Mouse (Mus musculus) liver, embryonic 14.5 days (tissue): ENCODE measurements at regions not wholly inside any gene's neighbourhood (a gene's known extent, or its start where the extent isn't known, plus 50 kb on each side); places are given as distances from the start of the nearest gene placed in this dataset.
A peak's percentile ranks its signal among the peaks of the same experiment; 100 is the strongest.

Experiments
- ATAC-seq: fragments of 200-750 bp; cut with Nextera tagmentation; 2 replicates; pipeline ENCODE4 v1.8.0; 2017; ENCODE audit warnings: moderate number of reproducible peaks, mild to moderate bottlenecking, moderate library complexity; ENCODE audit not compliant: insufficient read depth
- DNase-seq, 3 experiments: peaks; one replicate each; pipeline ENCODE4 v3.0.0-alpha.2; 2012 to 2013; ENCODE audit warnings: low read depth in 3 of 3, low spot score in 3 of 3
- H3K27ac ChIP-seq: fragments of 300-500 bp; sonication (generic); 2 replicates; pipeline ENCODE4 v1.5.1; 2014; ENCODE audit warnings: moderate library complexity, mild to moderate bottlenecking, control low read depth, inconsistent platforms
- H3K27me3 ChIP-seq: fragments of 300-500 bp; sonication (generic); 2 replicates; pipeline ENCODE4 v1.6.1; 2014; ENCODE audit warnings: mild to moderate bottlenecking, low read length, moderate library complexity; ENCODE audit not compliant: control insufficient read depth, insufficient read depth
- H3K36me3 ChIP-seq: fragments of 300-500 bp; sonication (generic); replicated peaks from 2 replicates; pipeline ENCODE4 v1.6.1; 2014; ENCODE audit warnings: low read depth; ENCODE audit not compliant: control insufficient read depth, insufficient read depth
- H3K4me1 ChIP-seq, 2 experiments: fragments of 200-500 bp in 1 of 2; fragments of 300-500 bp in 1 of 2; sonication (generic) in 1 of 2; replicated peaks; 2 replicates each; pipeline ENCODE4 v1.6.1; 2012 to 2014; ENCODE audit warnings: antibody characterized with exemption in 1 of 2, inconsistent platforms in 1 of 2, low read length in 1 of 2; ENCODE audit not compliant: control insufficient read depth in 2 of 2, insufficient read depth in 2 of 2
- H3K4me2 ChIP-seq: fragments of 300-500 bp; sonication (generic); 2 replicates; pipeline ENCODE4 v1.6.1; 2014; ENCODE audit warnings: low read depth, mild to moderate bottlenecking, control low read depth, moderate library complexity
- H3K4me3 ChIP-seq, 2 experiments: fragments of 200-500 bp in 1 of 2; fragments of 300-500 bp in 1 of 2; sonication (generic) in 1 of 2; 2 replicates each; pipeline ENCODE4 v1.5.1; 2012 to 2014; ENCODE audit warnings: low read depth in 2 of 2, low read length in 2 of 2, mild to moderate bottlenecking in 2 of 2, control low read depth in 1 of 2, inconsistent platforms in 1 of 2, moderate library complexity in 1 of 2; ENCODE audit not compliant: insufficient read depth in 1 of 2
- H3K9ac ChIP-seq: fragments of 300-500 bp; sonication (generic); replicated peaks from 2 replicates; pipeline ENCODE4 v1.6.1; 2014; ENCODE audit warnings: mild to moderate bottlenecking, control low read depth, moderate library complexity
- H3K9me3 ChIP-seq: fragments of 300-500 bp; sonication (generic); 2 replicates; pipeline ENCODE4 v1.6.1; 2016; ENCODE audit warnings: low read length, mixed read lengths; ENCODE audit not compliant: control insufficient read depth
- CTCF ChIP-seq: IDR thresholded peaks from 2 replicates; pipeline ENCODE4 v1.5.1; 2016; ENCODE audit warnings: antibody characterized with exemption, low read depth, control low read depth
- EP300 ChIP-seq: IDR thresholded peaks from 2 replicates; pipeline ENCODE4 v1.6.1; 2016; ENCODE audit warnings: antibody characterized with exemption, low read depth
- WGBS: fragments of 180-500 bp; shearing (Covaris S2); extraction: QIAGEN DNeasy Blood & Tissue Kit; methylation state at CpG from one replicate; pipeline ENCODE4 v1.1.7; 2014; ENCODE audit not compliant: insufficient replicate concordance; 5-methylcytosine and 5-hydroxymethylcytosine counted together

GRCm38 (mm10) chr16:51169294-51169693 is 578.3 kb upstream of the Ccdc54 start:
- Histone ChIP-seq H3K27me3 (no peaks in the 10 kb centered on the region), H3K27ac (no peak overlapping the region), H3K4me3 (no peak overlapping the region), H3K4me2 (no peak overlapping the region), H3K4me1 (no peaks in the 10 kb centered on the region), H3K9ac (no peak overlapping the region), H3K36me3 (no peaks in the 10 kb centered on the region), H3K9me3 (no peaks in the 10 kb centered on the region)
- TF ChIP-seq EP300 (no peak), CTCF (peak; percentile 37; the same call in 1 of the 2 replicates)
- 52% methylated on average over 7 of the region's 7 CpGs for WGBS
- no peak for ATAC-seq
- no peak for DNase-seq

GRCm38 (mm10) chr16:51160768-51161167 is 569.8 kb upstream of the Ccdc54 start:
- H3K4me2 ChIP-seq = no peak overlapping the region
- no peak for ATAC-seq
- 54% methylated on average over 5 of the region's 5 CpGs for WGBS

GRCm38 (mm10) chr16:51138575-51138974 is 547.6 kb upstream of the Ccdc54 start:
- no peak for DNase-seq
- H3K4me1 ChIP-seq = no peaks in the 10 kb centered on the region
- TF ChIP-seq EP300 = no peak
- no peak for TF ChIP-seq CTCF
- H3K4me3 ChIP-seq = no peak overlapping the region
- H3K27ac ChIP-seq = no peak overlapping the region
- 63% methylated on average over 7 of the region's 7 CpGs for WGBS
- H3K36me3 ChIP-seq = no peaks in the 10 kb centered on the region
- no peak overlapping the region for H3K4me2 ChIP-seq
- no peak overlapping the region for H3K9ac ChIP-seq
- no peaks in the 10 kb centered on the region for H3K9me3 ChIP-seq
- ATAC-seq = no peak
- H3K27me3 ChIP-seq = no peaks in the 10 kb centered on the region

More at GRCm38 (mm10) chr16:51160768-51161167, 569.8 kb upstream of the Ccdc54 start:
- Histone ChIP-seq H3K9ac (no peak overlapping the region), H3K4me1 (no peaks in the 10 kb centered on the region), H3K27ac (no peak overlapping the region), H3K27me3 (no peaks in the 10 kb centered on the region), H3K36me3 (no peaks in the 10 kb centered on the region), H3K9me3 (no peaks in the 10 kb centered on the region), H3K4me3 (no peak overlapping the region)
- TF ChIP-seq CTCF (no peak), EP300 (no peak)
- DNase-seq = no peak

- Histone ChIP-seq H3K9ac (no peak overlapping the region), H3K27me3 (no peaks in the 10 kb centered on the region), H3K4me1 (peaks cover 0 to 3% of the 10 kb centered on the region in 2 experiments; a peak in 1 of 4 replicates), H3K4me2 (no peak overlapping the region), H3K9me3 (no peaks in the 10 kb centered on the region), H3K4me3 (no peak overlapping the region), H3K36me3 (no peaks in the 10 kb centered on the region), H3K27ac (no peak overlapping the region)
- WGBS = 42% methylated on average over 1 of the region's 1 CpGs
- ATAC-seq (no peak), DNase-seq (no peak)
- no peak for TF ChIP-seq CTCF
- no peak for TF ChIP-seq EP300
These were observed 528.9 kb upstream of the Ccdc54 start for GRCm38 (mm10) chr16:51119835-51120234.

GRCm38 (mm10) chr16:51118365-51118764 is 527.4 kb upstream of the Ccdc54 start:
- Histone ChIP-seq H3K27ac (no peak overlapping the region), H3K36me3 (no peaks in the 10 kb centered on the region), H3K9me3 (no peaks in the 10 kb centered on the region), H3K27me3 (no peaks in the 10 kb centered on the region), H3K4me3 (no peak overlapping the region), H3K4me2 (no peak overlapping the region), H3K4me1 (peaks cover 0 to 3% of the 10 kb centered on the region in 2 experiments; a peak in 1 of 4 replicates), H3K9ac (no peak overlapping the region)
- 17% methylated on average over 3 of the region's 3 CpGs for WGBS
- DNase-seq (peak in 2 of 3 experiments; percentile 4 to 13), ATAC-seq (peak; percentile 71; the same call in 1 of the 2 replicates)
- TF ChIP-seq CTCF (no peak), EP300 (peak; percentile 76)
